Mouse (Mus musculus) E14TG2a.4 (cell line): ENCODE measurements around the gene Clec2i.
"Not testable (repeated sequence)": the region's sequence is repeated elsewhere in the genome, so short reads cannot be mapped to it uniquely, and the experiment has no call there.

Experiments
- H3K27me3 ChIP-seq: 2 replicates; pipeline ENCODE4 v1.6.1; 2014; ENCODE audit warnings: low read length, control low read depth; ENCODE audit not compliant: insufficient read depth
- H3K36me3 ChIP-seq: 2 replicates; pipeline ENCODE4 v1.6.1; 2014; ENCODE audit warnings: low read length, control low read depth; ENCODE audit not compliant: insufficient read depth
- H3K4me1 ChIP-seq: replicated peaks from 2 replicates; pipeline ENCODE4 v1.6.1; 2014; ENCODE audit warnings: low read depth, low read length, control low read depth
- H3K4me3 ChIP-seq: replicated peaks from 2 replicates; pipeline ENCODE4 v1.5.1; 2014; ENCODE audit warnings: mild to moderate bottlenecking, low read length
- H3K9me3 ChIP-seq: 2 replicates; pipeline ENCODE4 v1.6.1; 2014; ENCODE audit warnings: low read length, control low read depth
- CTCF ChIP-seq: conservative IDR thresholded peaks from 2 replicates; pipeline ENCODE4 v1.5.1; 2014; ENCODE audit warnings: low read length
- NANOG ChIP-seq: IDR thresholded peaks from 2 replicates; pipeline ENCODE4 v1.6.1; 2014; ENCODE audit warnings: borderline replicate concordance, low read length, mixed read lengths
- POU5F1 ChIP-seq: IDR thresholded peaks from 2 replicates; pipeline ENCODE4 v1.6.1; 2014; ENCODE audit warnings: low read length, borderline replicate concordance

Clec2i gene

DNA sequence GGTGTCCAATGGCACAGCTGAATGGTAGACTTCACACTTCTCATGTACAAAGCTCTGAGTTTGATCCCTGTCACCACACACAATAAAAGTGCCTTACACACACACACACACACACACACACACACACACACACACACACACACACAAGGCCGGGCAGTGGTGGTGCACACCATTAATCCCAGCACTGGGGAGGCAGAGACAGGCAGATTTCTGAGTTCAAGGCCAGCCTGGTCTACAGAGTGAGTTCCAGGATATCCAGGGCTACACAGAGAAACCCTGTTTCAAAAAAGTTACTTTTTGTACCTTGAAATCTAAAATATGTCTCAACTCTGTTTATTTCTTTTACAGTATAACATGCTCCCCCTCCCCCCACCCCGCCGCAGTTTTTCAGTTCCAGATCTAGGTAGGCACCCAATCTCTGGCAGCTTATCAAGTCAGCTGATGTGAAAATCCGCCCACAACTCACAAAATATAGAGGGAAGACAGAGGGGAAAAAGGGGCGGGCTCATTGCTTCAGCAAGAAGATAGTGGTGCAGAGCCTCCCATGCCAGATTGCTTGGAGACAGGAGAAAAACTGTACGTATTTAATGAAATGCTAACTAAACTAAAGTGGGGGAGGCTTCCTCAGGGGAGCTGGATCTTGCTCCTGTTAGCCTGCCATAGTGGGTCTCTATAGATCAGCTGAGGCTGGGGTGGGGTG lies at the start of gene Clec2i:
TSS of gene Clec2i (plus strand) at position 498 of the 700 bp plus-strand sequence.
- H3K9me3 ChIP-seq, H3K4me1 ChIP-seq, H3K4me3 ChIP-seq, H3K36me3 ChIP-seq, H3K27me3 ChIP-seq: not testable (repeated sequence)

DNA sequence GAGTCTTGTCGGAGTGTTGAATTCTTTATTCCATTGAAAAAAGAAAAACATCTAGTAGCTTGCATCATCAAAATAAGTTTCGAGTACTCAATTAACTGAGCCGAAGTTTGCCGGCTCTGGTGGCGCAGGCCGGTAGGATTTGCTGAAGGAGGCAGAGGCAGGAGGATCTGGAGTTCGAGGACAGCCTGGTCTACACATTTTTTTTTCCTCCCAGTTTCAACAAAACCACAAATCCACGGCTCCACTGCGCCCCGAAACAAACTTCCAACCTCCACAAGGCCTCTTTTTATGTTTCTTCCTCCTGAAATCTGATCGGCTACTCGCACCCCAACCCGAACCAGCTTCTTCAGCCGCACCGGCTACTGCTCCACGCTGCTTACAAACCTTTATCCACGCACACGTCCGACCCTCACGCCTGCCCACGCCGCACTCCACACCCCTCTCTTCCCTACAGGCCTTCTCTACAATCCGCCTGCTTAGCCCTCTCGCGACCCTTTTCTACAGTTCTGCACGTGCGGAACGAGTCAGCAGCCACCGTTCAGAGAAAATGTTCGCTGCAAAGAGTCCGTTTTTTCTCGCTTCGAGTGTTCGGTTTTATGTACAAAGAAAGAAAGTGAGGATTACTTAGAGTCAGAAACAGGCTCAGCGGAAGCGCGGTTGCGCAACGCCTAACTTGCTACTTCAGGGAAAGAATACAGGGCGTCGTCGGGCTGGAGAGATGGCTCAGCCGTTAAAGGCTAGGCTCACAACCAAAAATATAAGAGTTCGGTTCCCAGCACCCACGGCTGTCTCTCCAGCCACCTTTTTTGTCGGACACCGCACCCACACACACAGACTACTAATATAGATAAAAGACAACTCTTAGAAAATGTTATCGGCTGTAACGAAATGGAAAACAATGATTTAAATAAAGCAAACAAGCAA lies 48.8 kb upstream of the Clec2i start:
- Histone ChIP-seq H3K9me3 (peaks cover 23% of the 10 kb centered on the region), H3K4me3 (peak overlapping the region; percentile 90), H3K36me3 (no peaks in the 10 kb centered on the region), H3K27me3 (peaks cover 15% of the 10 kb centered on the region), H3K4me1 (peaks cover 22% of the 10 kb centered on the region)
- TF ChIP-seq CTCF (no peak), POU5F1 (no peak), NANOG (no peak)

DNA sequence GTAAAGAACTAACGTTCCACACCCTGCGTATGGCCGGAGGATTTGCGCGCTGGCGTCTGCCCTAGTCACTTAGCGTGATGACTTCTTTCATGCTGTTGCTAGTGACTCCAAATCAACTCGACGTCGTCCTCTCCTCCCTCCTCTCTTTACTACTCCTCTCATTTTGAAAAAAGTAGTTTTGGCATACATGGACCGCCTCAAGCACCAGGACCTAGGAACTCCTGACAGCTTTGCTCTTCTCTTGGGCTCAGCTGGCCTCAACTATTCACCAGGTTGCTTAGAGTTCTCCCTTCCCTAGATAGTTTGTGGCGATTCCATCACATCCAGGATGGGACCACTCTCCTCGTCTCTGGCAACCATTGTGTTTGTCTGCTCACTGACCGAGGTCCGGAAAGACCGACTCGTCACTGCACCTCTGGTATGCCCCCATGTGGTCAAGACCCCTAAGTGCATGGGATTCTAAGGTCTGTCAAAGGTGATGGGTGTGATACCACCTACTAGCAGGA lies 48.1 kb upstream of the Clec2i start:
- peak; percentile 65 for TF ChIP-seq CTCF
- TF ChIP-seq NANOG: no peak
- Histone ChIP-seq H3K9me3 (peaks cover 23% of the 10 kb centered on the region), H3K27me3 (peaks cover 15% of the 10 kb centered on the region), H3K4me3 (peak overlapping the region; percentile 90), H3K4me1 (peaks cover 26% of the 10 kb centered on the region), H3K36me3 (no peaks in the 10 kb centered on the region)

DNA sequence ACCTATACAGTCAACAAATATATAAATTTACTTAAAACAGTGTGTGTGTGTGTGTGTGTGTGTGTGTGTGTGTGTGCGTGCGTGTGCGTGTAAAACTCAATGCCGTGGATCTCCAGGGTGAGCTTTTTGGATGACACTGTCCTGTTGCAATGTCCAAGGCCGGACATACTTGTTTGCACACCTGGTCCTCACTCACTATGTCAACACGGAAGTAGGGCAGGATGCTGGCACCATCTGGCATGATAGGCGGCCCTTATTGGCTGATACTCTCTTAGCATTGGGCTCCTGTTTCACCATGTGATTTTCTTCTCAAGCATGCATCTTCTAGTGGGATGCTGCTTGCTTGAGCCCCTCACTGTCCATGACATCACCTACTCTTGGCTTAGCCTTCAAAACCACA lies 47.5 kb upstream of the Clec2i start:
- no peaks in the 10 kb centered on the region for H3K36me3 ChIP-seq

DNA sequence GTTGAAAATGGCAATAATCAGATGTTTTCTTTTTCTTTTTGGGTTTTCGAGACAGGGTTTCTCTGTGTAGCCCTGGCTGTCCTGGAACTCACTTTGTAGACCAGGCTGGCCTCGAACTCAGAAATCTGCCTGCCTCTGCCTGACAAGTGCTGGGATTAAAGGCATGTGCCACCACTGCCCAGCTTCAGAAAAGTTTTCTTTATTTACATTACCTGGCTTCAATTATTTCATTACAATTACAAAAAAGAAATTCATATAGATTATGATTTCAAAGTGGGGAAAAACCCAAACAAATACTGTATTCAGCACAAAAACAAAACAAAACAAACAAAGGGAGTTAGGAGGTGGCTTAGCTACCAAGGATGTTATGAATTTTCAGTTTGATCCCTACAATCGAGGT lies 46.7 kb upstream of the Clec2i start:
- peaks cover 22% of the 10 kb centered on the region for H3K9me3 ChIP-seq
- not testable (repeated sequence) for H3K36me3 ChIP-seq, H3K4me3 ChIP-seq
- peaks cover 35% of the 10 kb centered on the region for H3K4me1 ChIP-seq
- peaks cover 15% of the 10 kb centered on the region for H3K27me3 ChIP-seq

More for the DNA sequence above, 47.5 kb upstream of the Clec2i start:
- peaks cover 23% of the 10 kb centered on the region for H3K9me3 ChIP-seq
- TF ChIP-seq CTCF (no peak), NANOG (no peak), POU5F1 (no peak)
- H3K4me3 ChIP-seq: peak overlapping the region; percentile 90
- H3K4me1 ChIP-seq: peaks cover 32% of the 10 kb centered on the region
- peaks cover 15% of the 10 kb centered on the region for H3K27me3 ChIP-seq

DNA sequence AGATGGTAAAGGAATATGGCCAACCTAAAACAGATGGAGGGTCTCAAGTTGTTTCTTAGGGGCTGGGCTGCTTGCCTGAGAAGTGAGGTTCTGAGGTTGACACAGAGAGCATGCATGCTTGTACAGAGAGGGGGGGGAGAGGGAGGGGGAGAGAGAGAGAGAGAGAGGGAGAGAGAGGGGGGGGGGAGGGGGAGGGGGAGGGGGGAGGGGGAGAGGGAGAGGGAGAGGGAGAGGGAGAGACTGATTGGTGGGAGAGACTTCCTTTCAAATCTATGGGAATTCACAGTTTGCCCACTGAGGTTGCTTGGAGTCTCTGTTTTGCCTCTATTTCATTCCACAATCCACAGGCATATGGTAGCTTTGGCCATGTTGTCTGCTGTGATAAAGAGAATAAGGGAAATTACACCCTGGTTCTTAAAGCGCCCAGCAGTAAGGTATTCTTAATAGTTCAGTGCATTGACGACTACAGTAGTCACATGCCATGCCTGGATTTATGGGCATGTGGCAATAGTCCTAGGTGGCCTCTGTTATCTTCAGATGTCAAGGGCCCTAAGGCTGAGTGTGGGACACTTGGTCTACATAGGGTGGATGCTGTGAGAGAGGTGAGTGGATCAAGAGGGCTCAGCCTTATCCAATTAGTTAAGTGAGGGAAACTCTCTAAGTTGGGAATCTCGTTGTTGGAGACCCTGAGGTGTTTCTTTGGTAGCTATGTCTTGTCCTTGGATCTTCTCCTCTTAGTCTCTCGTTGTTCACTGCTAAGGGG lies 45.9 kb upstream of the Clec2i start:
- TF ChIP-seq NANOG (no peak), POU5F1 (no peak), CTCF (no peak)

DNA sequence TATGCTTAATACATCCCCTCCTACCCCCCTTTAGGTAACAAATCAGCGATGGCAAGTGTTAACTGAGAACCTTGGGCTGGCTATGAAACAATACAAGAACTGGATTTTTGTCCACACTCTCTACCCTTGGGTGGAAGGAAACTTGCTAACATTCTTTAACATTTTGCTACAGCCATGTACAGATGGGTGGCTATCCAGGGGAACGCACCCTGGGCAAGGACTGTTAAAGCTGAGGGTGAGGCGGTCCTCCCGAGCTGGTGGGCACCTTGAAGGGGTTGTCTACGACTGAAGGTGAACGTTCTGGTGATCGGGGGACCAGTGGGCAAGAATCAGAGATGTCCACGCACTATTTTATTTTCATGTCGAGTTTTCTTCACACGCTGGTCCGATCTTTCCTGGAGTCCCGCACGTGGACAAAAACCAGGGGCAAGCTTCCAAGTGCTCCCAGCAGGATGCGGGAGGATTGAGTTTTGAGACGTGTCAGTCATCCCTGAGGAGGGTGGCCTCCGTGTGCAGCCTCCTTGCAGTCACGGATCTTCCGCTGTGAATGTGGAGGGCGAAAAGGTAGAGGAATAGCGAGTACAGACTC lies 44.9 kb upstream of the Clec2i start:
- Histone ChIP-seq H3K36me3 (no peaks in the 10 kb centered on the region), H3K4me1 (peaks cover 38% of the 10 kb centered on the region), H3K9me3 (peaks cover 4% of the 10 kb centered on the region), H3K27me3 (peaks cover 15% of the 10 kb centered on the region), H3K4me3 (peak overlapping the region; percentile 94)
- TF ChIP-seq NANOG (no peak), POU5F1 (no peak), CTCF (no peak)

More for the DNA sequence above, 45.9 kb upstream of the Clec2i start:
- Histone ChIP-seq H3K27me3 (peaks cover 15% of the 10 kb centered on the region), H3K9me3 (peaks cover 13% of the 10 kb centered on the region), H3K4me3 (0 out of 2 replicates have a peak overlapping the region, but pooled peaks have one; percentile 94), H3K4me1 (peaks cover 38% of the 10 kb centered on the region), H3K36me3 (no peaks in the 10 kb centered on the region)

DNA sequence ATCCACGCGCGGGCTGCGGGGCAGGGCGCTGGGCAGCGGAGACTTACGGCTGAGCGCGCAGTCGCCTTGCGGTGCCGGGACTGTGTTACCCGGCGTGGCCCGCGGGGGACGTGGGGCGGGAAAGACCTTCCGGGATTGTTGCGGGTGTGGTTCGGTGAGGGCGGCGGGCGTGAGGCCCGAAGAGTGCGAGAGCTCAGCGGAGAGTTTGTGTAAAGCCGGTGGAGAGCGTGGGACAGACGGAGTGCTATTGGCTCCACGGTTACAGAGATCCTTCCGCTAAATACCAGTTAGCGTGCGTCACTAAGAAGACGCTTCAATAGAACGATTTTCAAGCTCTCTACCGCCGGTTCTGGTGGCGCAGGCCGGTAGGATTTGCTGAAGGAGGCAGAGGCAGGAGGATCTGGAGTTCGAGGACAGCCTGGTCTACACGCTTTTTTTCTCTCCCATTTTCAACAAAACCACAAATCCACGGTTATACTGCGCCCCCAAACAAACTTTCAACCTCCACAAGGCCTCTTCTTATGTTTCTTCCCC lies 44.4 kb upstream of the Clec2i start:
- TF ChIP-seq CTCF (no peak), NANOG (no peak), POU5F1 (no peak)
- Histone ChIP-seq H3K27me3 (peaks cover 15% of the 10 kb centered on the region), H3K4me1 (peaks cover 38% of the 10 kb centered on the region), H3K36me3 (no peaks in the 10 kb centered on the region), H3K9me3 (no peaks in the 10 kb centered on the region), H3K4me3 (peak overlapping the region; percentile 94)
